Mouse (Mus musculus) megakaryocyte, embryonic 14.5 days (primary cell): ENCODE measurements at regions not wholly inside any gene's neighbourhood (a gene's known extent, or its start where the extent isn't known, plus 50 kb on each side); places are given as distances from the start of the nearest gene placed in this dataset.

Source experiments
- FLI1 ChIP-seq: IDR thresholded peaks from 2 replicates; pipeline ENCODE4 v1.6.1; 2012; ENCODE audit warnings: low read length, inconsistent platforms, mixed read lengths
- GATA1 ChIP-seq: IDR thresholded peaks from 3 replicates; pipeline ENCODE4 v1.6.1; 2012; ENCODE audit warnings: mixed read lengths, low read length, inconsistent platforms, borderline replicate concordance

- TF ChIP-seq GATA1 (no peak), FLI1 (no peak)
These were observed 85.0 kb downstream of the 1700020N01Rik start for GRCm38 (mm10) chr10:21677911-21678310.
